Mouse (Mus musculus) liver, adult 2 months (tissue): ENCODE data around the gene Fbxw11.

Experiments
- CTCF ChIP-seq: fragments of 200-500 bp; IDR thresholded peaks from 2 replicates; pipeline ENCODE4 v1.5.1; 2011; ENCODE audit warnings: low read depth, low read length, control low read depth
- POLR2A ChIP-seq: fragments of 200-500 bp; IDR thresholded peaks from 2 replicates; pipeline ENCODE4 v1.6.1; 2011; ENCODE audit warnings: low read length, control low read depth; ENCODE audit not compliant: insufficient read depth; ENCODE audit errors: extremely low read depth

DNA sequence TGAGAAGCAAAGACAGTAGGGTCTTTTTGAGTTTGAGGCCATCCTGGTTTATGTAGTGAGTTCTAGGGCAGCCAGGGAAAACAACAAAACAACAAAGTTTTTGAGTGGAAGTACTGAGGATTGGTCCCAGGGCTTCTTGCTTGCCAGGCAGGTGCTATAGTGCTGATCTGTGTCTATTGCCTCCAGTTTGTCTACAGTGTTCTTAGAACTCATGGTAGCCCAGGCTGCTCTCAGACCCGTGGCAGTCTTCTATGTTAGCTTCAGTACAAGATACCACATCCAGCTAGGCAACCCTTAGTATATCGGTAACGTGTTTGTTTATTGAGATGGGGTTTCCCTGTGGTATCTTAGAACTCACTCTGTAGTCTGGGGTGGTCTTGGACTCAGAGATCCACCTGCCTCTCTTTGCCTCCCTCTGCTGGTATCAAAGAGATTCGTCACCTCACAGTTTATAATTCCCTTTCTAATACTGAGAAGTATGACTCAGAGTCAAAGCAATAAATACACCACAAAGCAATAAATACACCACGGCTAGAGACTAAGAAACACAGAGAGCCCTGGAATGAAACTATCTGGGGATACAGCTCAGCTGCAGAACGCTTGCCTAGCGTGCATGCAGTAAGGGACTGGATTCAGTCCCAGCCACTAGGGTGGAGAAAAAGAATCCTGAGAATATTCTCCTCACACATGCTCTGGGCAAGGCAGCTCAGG lies 51.1 kb downstream of the Fbxw11 start:
- TF ChIP-seq CTCF (peak; percentile 4; the same call in 1 of the 2 replicates), POLR2A (no peak)
